Comparison of ENCODE assay signal across 15 mouse cellular contexts in the genomic region with DNA sequence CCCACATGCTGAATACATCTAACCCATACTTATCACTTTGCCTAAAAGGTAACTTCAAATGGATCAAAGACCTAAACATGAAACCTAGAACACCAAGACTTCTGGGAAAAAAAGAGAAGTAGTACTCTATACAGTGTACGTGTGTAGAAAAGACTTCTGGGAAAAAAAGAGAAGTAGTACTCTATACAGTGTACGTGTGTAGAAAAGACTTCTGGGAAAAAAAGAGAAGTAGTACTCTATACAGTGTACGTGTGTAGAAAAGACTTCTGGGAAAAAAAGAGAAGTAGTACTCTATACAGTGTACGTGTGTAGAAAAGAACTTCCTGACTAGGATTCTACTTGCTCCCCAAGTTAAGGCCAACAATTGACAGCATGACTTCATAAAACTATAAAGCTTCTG. TPM values are rescaled to one million over a fixed set of nuclear protein-coding genes. Genes with fewer than 3 reads are reported as not detected.
DNase-seq lines count a peak whose midpoint lies in the region; ATAC-seq and TF ChIP-seq lines count a peak whose summit lies in the region.
"Not testable (repeated sequence)": the region's sequence is repeated elsewhere in the genome, so short reads cannot be mapped to it uniquely, and the experiment has no call there.
"Had no signal": no experiment of that assay in that cellular context is flagged by ENCODE, and none has a peak within 500 bp of the region (broad histone marks: within the 10 kb centered on the region; RNA-seq: fewer than 3 reads in every experiment).

No protein-coding gene starts in this region.

- not testable (repeated sequence) for H3K79me2 ChIP-seq in MEL (ENCODE audit: control insufficient read depth, insufficient read depth, low read length, poor library complexity)

- H3K9ac ChIP-seq in MEL (ENCODE audit: control insufficient read depth, low read depth, low read length, poor library complexity, severe bottlenecking), result not testable (repeated sequence)

- TF ChIP-seq CTCF in MEL (IDR thresholded peaks at IDR 0.05 in 2 of 3, conservative IDR thresholded peaks at IDR 0.05 in 1 of 3; ENCODE audit: control insufficient read depth in 1 of 3, insufficient read depth in 1 of 3, low read depth in 2 of 3, low read length in 3 of 3, poor library complexity in 1 of 3, severe bottlenecking in 1 of 3), result not testable (repeated sequence)

- not testable (repeated sequence) for H3K4me1 ChIP-seq in MEL (ENCODE audit: control insufficient read depth in 1 of 2, insufficient read depth in 2 of 2, low read length in 2 of 2)

- H3K4me3 ChIP-seq in MEL (ENCODE audit: control insufficient read depth in 1 of 2, insufficient read depth in 1 of 2, low read depth in 2 of 2, low read length in 2 of 2), result not testable (repeated sequence)

- not testable (repeated sequence) for TF ChIP-seq POLR2A in MEL (IDR thresholded peaks at IDR 0.05; ENCODE audit: control insufficient read depth in 1 of 2, insufficient read depth in 1 of 2, low read depth in 1 of 2, low read length in 2 of 2, poor library complexity in 1 of 2)

- not testable (repeated sequence) for H3K27ac ChIP-seq in MEL (ENCODE audit: control insufficient read depth, low read depth, low read length)

- not testable (repeated sequence) for H3K36me3 ChIP-seq in MEL (ENCODE audit: control insufficient read depth in 1 of 2, insufficient read depth in 2 of 2, low read length in 2 of 2)

- TF ChIP-seq RAD21 in MEL (IDR thresholded peaks at IDR 0.05; ENCODE audit: low read depth, low read length), result not testable (repeated sequence)

- H3K9me3 ChIP-seq in MEL (replicated peaks; ENCODE audit: insufficient read depth, low read length), result not testable (repeated sequence)

- DNase-seq in MEL (ENCODE audit: low read depth, low spot score) (peak; percentile 28), MEL-GATA-1-ER (ENCODE audit: extremely low read depth, low read depth) (peak; percentile 4)

- not testable (repeated sequence) for H3K27me3 ChIP-seq in MEL (ENCODE audit: control insufficient read depth in 1 of 2, insufficient read depth in 2 of 2, low read length in 2 of 2)

- peak; percentile 68 for ATAC-seq in common myeloid progenitor, adult 5-6 weeks (replicated peaks; ENCODE audit: low read depth, poor library complexity, severe bottlenecking)
- ATAC-seq in granulocyte monocyte progenitor cell, adult 5-6 weeks (replicated peaks; ENCODE audit: poor library complexity, severe bottlenecking), result peak; percentile 81
- peak; percentile 56; the same call in 1 of the 2 replicates for ATAC-seq in megakaryocyte, adult 5-6 weeks (ENCODE audit: poor library complexity, severe bottlenecking)
- peak; percentile 69 for ATAC-seq in megakaryocyte progenitor cell, adult 5-6 weeks (replicated peaks; ENCODE audit: poor library complexity)

- TF ChIP-seq EP300 in MEL (IDR thresholded peaks at IDR 0.05; ENCODE audit: low read depth in 1 of 2, low read length in 2 of 2), result not testable (repeated sequence)

RNA-seq across cellular contexts. Expression of a gene that starts 57.5 kb away (rescaled TPM):
- total RNA-seq in MEL (2012; rRNA removed), result not detected in 2 replicates
- not detected for polyA plus RNA-seq in MEL (2012; ENCODE audit: insufficient read depth in 1 of 2, insufficient read length in 2 of 2, low read depth in 1 of 2, low replicate concordance in 2 of 2, missing spikeins in 1 of 2)
- total RNA-seq in common myeloid progenitor, adult 5-6 weeks (2017), result not detected in 2 replicates
- total RNA-seq in granulocyte monocyte progenitor cell, adult 5-6 weeks (2014; fragmentation: Nextera tagmentation), result not detected in 2 replicates
- total RNA-seq in granulocyte monocyte progenitor cell, adult 5-6 weeks (2017), result not detected in 2 replicates
- total RNA-seq in megakaryocyte, adult 5-6 weeks (2015), result not detected in 2 replicates
- total RNA-seq in megakaryocyte, adult 5-6 weeks (2017), result not detected in 2 replicates
- 0.10 TPM in 1 of 2 replicates, not detected in the other for total RNA-seq in megakaryocyte progenitor cell, adult 5-6 weeks (2015)
- total RNA-seq in megakaryocyte progenitor cell, adult 5-6 weeks (2017), result not detected in 2 replicates
- total RNA-seq: adrenal gland, adult 18-20 months; adrenal gland, postnatal 14 days; CH12.LX; G1E had no signal
- polyA plus RNA-seq: activated CD4-positive, CD25-positive, alpha-beta regulatory T cell, adult 4 months; adrenal gland, adult 2 months; C2C12; CD4-positive, CD25-positive, alpha-beta regulatory T cell, adult 4 months; cerebellum, adult 2 months; G1E had no signal
